Mouse (Mus musculus) 3T3-L1 (cell line): ENCODE data around the gene Ofcc1.

Experiments
- DNase-seq: peaks from one replicate; pipeline ENCODE4 v3.0.0-alpha.2; 2015; ENCODE audit warnings: low read depth, low spot score

Gene Ofcc1

DNA sequence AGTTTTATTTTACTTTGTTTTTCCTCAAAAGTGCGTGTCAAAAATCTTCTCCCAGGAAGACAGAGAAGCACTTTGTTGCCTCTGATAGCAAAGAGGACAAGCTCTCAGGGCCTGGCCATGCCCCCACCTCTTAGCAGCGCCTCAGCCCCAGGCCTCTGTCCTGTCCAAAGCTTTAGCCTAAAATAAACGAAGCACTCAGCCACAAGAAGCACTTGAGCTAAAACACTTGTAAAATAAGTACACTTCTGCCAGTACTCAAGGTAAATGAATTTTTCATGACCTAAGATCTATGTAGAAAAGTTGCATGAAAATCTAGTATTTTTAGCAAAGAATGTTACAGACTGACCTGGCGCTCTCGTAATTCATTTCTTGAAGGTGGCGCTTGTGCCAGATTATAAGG is 117.4 kb downstream of the Ofcc1 start:
- DNase-seq = no peak

DNA sequence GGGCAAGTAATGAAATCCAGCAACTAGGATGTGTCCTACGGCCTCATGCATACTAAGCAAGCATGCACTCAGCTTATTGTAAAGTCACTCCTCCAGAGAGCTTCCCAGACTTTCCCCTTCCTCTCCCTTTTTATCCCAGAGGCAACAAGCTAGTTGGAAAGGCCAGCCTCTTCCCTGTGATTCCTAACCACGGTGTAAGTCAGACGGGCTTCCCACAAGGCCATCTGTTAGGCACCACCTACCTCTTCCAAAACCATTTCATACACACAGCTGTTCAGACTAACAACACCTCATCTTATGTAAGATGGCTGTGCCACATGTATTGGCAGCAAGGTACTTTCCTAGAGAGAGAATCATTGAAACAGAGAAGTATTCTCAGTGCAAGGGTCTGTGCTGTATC is 124.9 kb downstream of the Ofcc1 start:
- DNase-seq = no peak

DNA sequence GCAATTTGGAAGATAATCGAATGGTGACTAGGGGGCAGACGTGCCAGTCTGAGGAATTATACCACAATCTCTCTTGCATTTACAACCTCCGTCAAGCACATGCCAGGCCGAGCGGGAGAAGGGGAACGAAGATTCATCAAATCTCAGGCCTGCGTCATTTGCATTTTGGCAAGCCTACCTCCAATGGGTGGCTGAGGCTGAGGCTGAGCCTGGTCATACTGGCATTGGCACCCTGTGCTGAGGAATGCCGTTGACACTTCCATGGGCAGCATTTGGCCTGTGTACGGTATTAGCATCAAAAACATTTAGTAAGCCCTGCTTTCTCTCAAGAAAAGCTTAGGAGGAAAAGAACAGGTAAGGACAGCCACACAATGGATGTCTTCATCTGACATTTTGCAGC is 152.9 kb downstream of the Ofcc1 start:
- DNase-seq = no peak

DNA sequence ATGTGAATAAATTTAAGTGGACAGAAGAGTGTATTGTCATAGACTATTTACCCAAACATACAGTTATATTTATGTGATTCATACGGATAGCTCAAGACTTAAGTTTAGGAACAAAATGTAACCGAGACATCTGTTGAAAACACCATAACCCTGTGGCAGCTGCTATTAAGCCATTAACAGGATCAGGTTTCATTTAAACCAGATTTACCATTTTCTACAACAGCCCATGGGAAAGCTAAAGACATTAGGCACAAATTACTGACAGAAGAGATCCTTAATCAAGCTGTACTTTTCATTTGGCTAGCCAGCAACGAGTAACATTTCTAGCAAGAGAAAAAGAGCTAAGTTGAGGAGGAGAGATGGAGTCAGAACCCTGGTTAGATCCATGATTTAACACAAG is 179.5 kb downstream of the Ofcc1 start:
- no peak for DNase-seq

DNA sequence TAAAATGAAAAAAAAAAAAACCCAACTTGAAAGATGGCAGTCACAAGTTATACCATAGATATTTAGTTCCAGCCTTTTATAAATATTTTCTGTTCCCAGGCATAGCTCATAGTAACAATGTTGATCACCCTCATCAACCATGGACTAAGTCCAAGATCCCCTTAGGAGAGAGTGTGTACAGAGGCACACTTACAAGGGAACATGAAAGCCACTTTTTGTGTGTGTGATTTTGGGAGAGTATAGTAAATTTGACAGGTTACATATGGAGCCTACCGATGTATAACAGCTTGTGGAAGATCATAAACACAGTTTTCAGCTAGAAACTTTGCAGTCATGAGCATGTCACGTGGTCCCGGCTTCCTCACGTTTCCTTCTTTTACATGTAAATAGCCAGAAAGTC is 189.5 kb downstream of the Ofcc1 start:
- DNase-seq = no peak

DNA sequence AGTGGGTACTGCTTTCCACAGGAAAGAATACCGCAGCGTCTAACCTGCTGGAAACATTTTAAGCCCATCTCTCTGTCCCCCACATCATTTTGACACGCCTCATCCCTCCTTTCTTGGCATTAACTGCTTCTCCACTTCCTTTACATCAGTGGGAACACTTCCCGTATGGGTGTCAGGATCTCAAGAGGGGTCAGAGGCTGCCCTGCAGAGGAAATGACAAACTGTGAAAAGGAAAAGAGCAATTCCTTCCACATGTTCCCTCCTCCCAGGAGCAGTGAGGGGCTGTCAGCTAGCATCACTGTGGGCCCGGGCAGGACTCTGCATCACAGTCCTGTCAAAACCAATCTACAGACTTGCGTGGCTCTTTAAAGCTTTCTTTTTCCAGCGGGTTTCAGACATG is 193.4 kb downstream of the Ofcc1 start:
- DNase-seq = no peak

DNA sequence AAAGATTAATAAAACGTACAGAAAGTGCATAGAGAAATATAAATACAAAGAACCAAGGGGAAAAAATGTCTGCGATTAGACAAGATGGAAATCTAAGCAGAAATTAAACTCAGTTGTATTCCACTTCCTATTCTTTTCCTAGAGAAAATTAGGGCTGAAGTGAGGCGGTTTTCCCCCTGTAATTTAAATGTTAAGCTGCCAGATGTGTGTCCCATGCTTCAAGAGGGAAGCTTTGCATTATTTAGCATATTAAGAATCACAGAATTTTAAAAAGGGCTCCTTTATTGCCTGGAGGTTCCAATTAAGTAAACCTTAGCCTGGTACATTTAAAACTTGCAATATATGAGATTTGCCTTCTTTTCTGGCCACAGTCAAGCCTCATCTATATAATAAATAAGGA is 205.8 kb downstream of the Ofcc1 start:
- no peak for DNase-seq

DNA sequence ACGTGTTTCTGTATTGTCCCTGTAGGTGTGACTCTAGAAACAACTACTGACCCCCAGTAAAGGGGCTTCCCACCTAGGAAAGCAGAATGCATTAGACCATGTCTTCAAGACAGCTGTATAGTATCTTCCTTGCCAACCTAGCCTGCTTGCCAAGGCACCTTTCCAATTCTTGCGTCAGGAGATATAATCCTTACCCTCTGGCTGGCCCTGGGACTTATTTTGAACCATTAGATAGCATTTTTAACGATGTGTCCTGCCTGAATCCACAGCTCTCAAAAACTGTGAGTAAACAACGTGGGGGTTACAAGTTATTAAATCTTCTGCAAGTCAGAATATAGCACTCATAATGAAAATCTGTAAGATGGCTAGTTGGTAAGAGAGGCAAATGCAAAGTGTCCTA is 221.3 kb downstream of the Ofcc1 start:
- no peak for DNase-seq

DNA sequence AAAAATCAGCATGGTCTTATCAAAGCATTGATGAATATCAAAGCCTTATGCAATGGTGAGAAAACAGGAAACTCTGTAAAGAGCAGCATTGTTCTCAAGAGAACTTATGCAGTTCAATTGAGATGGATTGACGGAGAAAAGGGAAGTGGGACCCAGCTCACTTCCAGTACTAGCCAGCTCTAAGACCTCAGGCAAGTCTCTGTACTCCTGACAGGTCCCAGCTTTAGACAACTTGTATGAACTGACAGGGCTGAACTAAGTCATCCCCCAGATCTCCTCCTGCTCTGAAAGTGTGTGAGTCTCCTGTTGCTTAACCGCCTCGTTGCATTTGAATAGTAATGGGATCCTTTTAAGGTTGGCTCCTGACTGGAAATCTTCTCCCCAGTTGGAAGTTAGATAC is 225.2 kb downstream of the Ofcc1 start:
- no peak for DNase-seq

DNA sequence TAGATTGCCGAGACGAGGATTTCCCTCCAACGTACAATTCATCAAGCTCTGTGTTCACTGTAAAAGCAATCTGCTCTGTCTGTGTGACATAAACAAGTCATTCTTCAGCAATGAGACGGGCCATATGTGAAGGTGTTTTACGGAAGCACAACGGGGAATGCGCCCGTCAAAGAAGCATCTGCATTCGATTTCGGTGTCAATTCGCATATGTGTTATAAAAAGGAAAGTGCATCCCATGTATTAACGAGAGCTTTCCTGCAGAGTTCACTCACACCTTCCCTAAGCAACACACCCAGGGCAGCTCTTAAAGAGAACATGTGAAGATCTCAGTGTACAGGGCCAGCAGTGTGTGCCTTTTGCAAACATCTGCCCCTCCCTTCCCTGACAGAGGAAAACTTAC is 225.6 kb downstream of the Ofcc1 start:
- DNase-seq = no peak

DNA sequence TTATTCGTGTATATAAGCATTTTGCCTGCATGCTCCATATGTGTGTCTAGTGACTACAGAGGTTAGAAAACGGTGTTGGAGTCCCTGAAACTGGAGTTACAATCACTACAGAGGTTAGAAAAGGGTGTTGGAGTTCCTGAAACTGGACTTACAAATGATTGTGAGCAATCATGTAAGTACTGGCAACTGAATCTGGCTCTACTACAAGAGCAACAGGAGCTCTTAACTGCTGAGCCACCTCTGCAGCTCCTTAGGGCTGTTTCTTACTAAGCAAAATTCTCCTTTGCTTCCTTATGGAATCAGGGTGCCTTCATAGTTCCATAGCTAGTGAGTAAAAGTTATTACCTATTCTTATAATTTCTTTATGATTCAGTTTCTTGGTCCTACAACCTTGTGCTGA is 237.4 kb downstream of the Ofcc1 start:
- DNase-seq = no peak

DNA sequence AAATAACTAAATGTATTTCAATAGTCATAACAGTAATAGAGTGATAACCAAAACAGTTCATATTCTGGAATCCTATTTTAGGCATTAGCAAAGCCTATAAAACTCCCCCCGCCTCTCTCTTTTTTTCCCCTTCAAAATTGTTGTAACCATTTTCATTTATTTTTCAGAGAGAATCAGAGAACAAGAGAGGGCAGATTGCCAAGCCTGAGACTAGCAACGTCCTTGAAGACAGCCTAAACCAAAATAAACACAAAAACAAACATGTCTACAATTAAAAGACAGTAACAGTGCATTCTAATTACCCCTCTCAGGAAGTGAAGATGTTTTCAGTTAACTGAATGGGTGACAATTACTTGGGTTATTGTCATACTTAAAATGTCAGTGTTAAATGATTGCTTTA is 248.9 kb downstream of the Ofcc1 start:
- no peak for DNase-seq

DNA sequence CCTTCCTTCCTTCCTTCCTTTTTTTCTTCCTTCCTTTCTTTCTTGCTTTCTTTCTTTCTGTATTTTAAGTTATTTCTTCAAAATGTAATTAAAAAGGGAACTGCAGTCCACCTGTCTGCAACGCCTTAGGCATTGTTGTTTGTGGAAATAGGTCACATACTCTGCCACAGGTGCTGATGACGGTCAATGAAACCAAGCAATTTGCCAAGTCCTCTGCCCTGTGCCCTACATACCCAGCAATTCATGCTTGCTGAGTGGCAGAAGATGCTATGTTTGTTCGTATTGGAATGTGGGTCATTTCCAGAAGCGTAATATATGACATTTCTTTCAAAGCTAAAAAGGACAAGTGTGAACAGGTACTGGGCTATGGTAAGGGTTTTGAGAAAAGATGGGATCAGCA is 285.0 kb downstream of the Ofcc1 start:
- DNase-seq = no peak

DNA sequence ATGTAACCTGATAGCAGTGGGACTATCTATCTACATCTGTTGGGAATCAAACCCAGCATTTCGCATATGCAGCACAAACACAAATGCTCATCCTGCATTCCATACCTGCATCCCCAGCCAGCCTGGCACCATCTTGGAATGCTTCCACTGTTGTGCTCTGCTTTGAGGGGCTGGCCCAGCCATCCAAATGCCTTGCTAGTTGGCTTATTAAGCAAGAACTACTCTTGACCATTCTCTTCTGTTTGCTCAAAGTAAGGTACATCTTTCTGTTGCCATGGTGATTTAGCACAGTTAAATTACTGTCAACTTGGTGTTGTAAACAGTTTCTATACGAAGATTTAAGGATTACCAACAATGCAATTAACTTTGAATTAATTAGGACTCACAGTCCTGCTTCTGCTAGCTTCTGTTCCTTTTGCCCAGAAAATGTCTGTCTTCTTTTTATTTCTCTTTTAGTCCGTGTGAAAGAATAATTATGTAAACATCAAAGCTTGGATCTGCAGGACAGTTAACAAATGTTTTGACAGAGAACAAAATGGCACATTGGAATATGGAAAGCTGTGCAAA is 286.3 kb downstream of the Ofcc1 start:
- no peak for DNase-seq

DNA sequence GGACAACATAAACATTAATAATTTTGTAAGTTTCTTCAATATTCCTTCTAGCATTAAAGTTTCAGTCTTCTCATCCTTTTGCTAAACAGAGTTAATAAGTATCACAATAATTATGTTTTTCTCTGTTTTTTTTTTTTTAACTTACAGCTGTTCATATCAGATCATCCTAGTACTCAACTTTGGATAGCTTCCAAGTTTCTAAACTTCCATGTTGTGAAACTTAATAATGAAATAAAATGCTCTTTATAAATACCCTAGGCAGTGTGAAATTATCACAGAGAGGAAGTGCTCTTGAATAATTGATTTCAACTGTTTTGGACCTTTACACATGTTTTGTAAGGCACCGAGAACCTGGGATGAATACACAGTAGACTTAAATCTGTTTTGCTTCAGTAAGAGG is 291.2 kb downstream of the Ofcc1 start:
- no peak for DNase-seq

DNA sequence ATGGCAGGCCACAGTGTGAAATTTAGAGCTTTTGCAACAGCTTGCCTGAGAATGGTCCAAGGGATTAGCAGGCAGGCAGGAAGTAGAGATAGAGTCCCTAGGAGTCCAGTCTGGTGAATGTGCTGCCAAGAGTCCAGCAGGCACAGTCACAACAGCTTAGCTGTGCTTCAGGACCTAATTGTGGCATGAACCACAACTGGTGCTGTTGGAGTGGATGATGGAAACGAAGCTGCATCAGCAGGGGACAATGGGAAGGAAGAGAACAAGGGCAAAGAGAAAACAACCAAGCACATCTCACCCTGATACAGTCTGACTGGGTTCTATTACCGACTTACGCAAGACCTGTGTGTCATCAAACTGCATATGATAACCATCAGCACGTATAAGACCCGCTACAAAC is 300.0 kb downstream of the Ofcc1 start:
- peak; percentile 50 for DNase-seq

DNA sequence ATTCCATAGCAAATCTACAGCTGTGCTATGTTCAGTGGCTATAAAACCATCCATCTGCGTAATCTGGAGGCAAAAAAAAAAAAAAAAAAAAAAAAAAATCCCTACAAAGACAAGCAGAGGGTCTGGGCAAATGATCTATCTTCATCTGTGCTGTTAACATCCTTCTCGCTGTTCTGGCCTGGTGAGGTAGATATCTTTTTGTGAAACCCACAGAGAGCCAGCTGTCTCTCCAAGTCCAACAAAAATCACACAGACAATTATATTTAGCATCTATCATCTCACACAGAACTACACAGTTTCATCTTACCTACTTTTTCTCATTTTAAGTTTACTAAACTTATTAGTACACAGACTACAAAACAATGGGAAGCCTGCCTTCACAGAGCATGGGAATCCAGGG is 323.4 kb downstream of the Ofcc1 start:
- no peak for DNase-seq

DNA sequence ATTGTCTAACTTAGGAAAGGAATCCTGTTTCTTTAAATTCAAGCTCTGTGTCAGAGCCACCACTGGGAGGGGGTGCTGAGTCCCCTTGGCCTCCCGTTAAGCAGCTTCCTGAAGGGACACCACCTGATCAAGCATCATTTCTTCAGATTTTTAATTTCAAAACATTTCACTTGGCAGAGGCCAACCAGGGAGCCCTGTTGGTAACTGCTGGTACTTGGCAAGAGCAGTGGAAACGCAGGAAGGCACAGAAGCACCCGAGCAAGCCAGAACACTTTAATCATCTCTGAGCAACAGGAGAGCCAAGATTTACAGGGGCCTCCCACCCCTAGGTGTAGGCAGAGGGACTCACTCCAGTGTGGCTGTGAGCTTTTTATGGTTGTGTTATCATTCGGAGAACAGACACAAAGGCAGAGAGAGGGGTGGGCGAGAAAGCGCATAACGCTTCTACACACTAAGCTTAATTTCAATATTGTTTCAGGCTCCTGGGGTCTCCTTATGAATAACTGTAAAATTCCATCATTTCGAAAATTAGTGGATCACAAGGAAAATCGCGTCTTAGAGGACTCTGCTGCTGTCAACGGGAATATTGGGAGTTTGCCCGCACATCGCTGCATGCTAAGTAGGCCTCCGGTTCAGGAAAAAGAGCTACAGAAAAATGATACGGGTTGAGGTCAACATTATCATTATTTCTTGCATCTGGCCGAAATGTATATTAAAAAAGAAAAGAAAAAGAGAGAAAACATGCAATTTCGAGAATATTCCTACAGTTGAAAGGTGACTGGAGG is 324.1 kb downstream of the Ofcc1 start:
- no peak for DNase-seq

DNA sequence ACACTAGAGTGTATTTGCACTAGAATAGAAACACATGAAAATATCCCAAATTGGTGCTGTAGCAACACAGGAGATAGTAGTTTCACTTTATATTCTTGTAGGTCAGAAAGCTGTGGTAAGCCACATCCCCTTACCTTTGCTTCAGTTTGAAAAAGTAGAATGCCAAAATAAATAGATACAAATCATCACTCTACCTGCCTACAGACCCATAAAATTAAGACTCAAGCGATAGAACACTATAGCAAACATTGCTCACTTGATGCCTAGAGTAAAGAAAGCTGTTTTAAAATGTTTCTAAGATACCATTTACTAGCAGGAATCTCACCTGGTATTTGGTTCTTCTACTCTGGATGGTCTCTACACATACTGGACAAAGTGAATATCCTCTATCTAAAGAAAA is 331.8 kb downstream of the Ofcc1 start:
- no peak for DNase-seq

DNA sequence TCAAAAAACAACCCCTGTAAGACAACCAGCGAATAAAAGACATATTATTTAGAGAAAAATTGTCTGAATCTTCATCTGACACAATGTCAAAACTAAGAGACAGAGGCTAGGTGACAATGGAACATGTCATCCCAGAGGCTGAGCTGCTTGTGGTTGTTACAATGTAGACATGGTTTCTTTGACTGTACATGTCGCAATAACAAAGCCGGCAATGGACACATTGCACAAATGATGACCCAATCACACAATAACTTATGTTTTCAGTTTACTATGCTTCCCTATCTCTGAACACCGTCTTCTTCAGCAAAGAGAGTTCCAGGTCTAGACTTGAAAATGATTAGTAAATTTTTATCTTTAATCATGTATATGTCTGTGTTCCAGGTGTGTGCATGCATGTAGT is 332.4 kb downstream of the Ofcc1 start:
- no peak for DNase-seq

DNA sequence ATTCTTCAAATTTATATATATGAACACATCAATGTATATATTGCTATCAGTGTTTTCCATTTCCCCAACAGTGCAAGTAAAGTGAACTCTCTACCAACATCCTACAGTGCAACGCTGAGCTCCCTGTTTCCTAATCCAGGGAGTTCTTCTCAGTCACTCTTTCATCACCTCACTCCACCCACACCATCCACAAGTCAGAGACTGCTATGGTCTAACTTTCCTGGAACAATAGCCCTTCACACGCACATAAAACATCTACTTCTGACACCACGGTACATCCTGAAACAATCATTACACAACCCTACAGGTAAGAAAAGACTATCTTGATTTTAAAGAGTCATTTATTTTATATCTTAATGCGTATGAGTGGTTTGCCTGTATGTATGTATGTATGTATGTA is 335.4 kb downstream of the Ofcc1 start:
- no peak for DNase-seq

DNA sequence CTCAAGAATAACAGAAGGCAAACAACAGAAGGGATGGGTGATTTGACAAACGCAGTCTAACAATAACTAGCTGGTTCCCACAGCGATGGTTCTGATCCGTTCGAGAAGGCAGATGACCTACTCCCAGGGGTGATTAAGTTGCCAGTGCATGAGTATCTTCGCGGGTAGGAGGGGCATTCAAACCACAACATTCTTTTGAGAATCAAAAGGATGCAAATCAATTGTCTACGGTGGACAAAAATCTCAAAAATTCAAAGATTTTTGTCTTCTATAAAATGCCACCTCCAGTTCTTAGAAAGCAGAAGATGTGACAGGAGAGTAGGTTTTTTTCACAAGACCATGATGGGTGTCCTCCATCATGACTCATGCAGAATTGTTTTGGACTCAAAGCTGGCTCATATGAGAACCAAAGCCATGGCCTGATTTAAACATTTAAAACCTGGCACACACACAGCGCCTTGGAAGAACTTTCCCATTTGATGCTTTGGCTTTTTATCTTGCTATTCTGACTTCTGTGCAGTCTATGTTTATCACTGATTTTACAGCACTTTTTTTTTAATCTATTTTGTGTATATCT is 338.0 kb downstream of the Ofcc1 start:
- no peak for DNase-seq

DNA sequence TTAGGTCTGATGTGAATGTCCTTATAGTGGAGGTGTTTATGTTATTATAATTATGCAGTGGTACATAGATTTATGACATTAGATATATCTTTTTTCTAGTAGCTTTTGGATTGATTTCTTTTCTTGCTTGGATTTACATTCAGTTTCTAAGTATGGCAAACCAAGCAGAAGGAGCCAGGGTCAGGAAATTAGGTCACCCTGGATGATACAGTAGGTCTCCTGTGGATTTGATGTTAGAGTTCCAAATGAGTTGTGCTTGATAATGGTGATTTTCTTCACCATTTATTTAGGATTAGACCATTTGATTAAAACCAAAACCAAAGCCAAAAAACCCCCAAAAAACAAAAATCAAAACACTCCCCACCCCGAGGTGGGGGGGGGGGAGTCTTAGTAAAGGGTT is 338.6 kb downstream of the Ofcc1 start:
- no peak for DNase-seq

DNA sequence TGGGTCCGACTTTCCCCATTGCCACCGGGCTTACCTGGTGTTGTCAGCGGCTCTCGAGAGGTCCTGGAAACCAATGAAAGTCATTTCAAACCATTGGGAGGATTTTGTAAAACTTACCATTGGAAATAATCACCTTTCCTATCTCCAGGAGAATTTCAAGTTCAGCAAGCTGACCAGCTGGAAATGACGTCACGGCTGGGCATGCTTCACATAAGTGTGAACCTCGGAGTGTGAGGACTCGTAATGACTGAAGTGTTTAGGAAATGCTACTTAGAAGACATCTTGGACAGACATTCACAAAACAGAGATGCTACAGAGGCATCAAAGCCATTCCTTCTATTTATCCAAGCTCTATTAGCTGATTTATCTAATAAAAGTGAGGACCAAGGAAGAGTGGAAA is 361.0 kb downstream of the Ofcc1 start:
- no peak for DNase-seq
